Mouse (Mus musculus): ENCODE measurements around the gene Olfr1368. TPM values are rescaled to one million over a fixed set of nuclear protein-coding genes. Genes with fewer than 3 reads are reported as not detected.

Olfr1368 gene
- polyA plus RNA-seq (2012; fragmentation: generic; extraction: Trizol) = not detected
- long read RNA-seq, experiment 1 = 0 reads
- long read RNA-seq, experiment 2 = 0 reads

GRCm38 (mm10) chr13:21145767-21146166 is at the start of gene Olfr1368:
Gene Olfr1368 (minus strand): TSS chr13:21145867.
- Histone ChIP-seq H3K27me3 (ENCODE audit: control insufficient read depth, insufficient read depth, insufficient read length) (no peaks in the 10 kb centered on the region), H3K79me2 (ENCODE audit: control insufficient read depth, insufficient read depth) (no peaks in the 10 kb centered on the region), H3K36me3 (ENCODE audit: control insufficient read depth, insufficient read depth) (no peaks in the 10 kb centered on the region), H3K4me3 (ENCODE audit: insufficient read depth, poor library complexity, severe bottlenecking) (no peak within 1 kb of the TSS), H3K79me3 (ENCODE audit: low read depth) (no peaks in the 10 kb centered on the region), H3ac (ENCODE audit: control insufficient read depth, insufficient read length, low read depth) (no peak within 1 kb of the TSS)
- TF ChIP-seq CTCF (IDR thresholded peaks at IDR 0.05; ENCODE audit: control insufficient read depth, insufficient read depth, insufficient read length) = no peak
- no peak for TF ChIP-seq MAX (IDR thresholded peaks at IDR 0.05)
- no peak for TF ChIP-seq CEBPB (IDR thresholded peaks at IDR 0.05; ENCODE audit: low read depth)
- no peak for TF ChIP-seq FOSL1 (IDR thresholded peaks at IDR 0.05; ENCODE audit: insufficient read depth, low read length, poor library complexity, severe bottlenecking)
- no peak for TF ChIP-seq MYOD1 (IDR thresholded peaks at IDR 0.05; ENCODE audit: control insufficient read depth, insufficient read length, low read depth)
- no peak for TF ChIP-seq USF1 (IDR thresholded peaks at IDR 0.05; ENCODE audit: low read depth)

- peaks cover 87% of the 10 kb centered on the region for H3K36me3 ChIP-seq (ENCODE audit: control insufficient read depth, insufficient read depth)
- TF ChIP-seq MYOD1 (IDR thresholded peaks at IDR 0.05; ENCODE audit: control insufficient read depth, insufficient read length, low read depth) = no peak
- TF ChIP-seq USF1 (IDR thresholded peaks at IDR 0.05; ENCODE audit: low read depth) = no peak
- TF ChIP-seq FOSL1 (IDR thresholded peaks at IDR 0.05; ENCODE audit: insufficient read depth, low read length, poor library complexity, severe bottlenecking) = no peak
- no peak for TF ChIP-seq MAX (IDR thresholded peaks at IDR 0.05)
- no peak for TF ChIP-seq MYOG (IDR thresholded peaks at IDR 0.05; ENCODE audit: control insufficient read depth, extremely low read depth, insufficient read length)
- no peak for TF ChIP-seq CTCF (IDR thresholded peaks at IDR 0.05; ENCODE audit: control insufficient read depth, insufficient read depth, insufficient read length)
- TF ChIP-seq CEBPB (IDR thresholded peaks at IDR 0.05; ENCODE audit: low read depth) = no peak
- peaks cover 59% of the 10 kb centered on the region for H3K79me3 ChIP-seq (ENCODE audit: low read depth)
- H3ac ChIP-seq (ENCODE audit: control insufficient read depth, insufficient read length, low read depth) = no peak overlapping the region
- no peaks in the 10 kb centered on the region for H3K27me3 ChIP-seq (ENCODE audit: control insufficient read depth, insufficient read depth, insufficient read length)
- H3K79me2 ChIP-seq (ENCODE audit: control insufficient read depth, insufficient read depth) = peaks cover 69% of the 10 kb centered on the region
- no peak overlapping the region for H3K4me3 ChIP-seq (ENCODE audit: insufficient read depth, poor library complexity, severe bottlenecking)
These were observed 39.9 kb upstream of the Olfr1368 start for GRCm38 (mm10) chr13:21185521-21185920.

GRCm38 (mm10) chr13:21183661-21184060 is 38.0 kb upstream of the Olfr1368 start:
- H3ac ChIP-seq (ENCODE audit: control insufficient read depth, insufficient read length, low read depth) = no peak overlapping the region
- peaks cover 62% of the 10 kb centered on the region for H3K79me3 ChIP-seq (ENCODE audit: low read depth)
- H3K4me3 ChIP-seq (ENCODE audit: insufficient read depth, poor library complexity, severe bottlenecking) = no peak overlapping the region
- peaks cover 75% of the 10 kb centered on the region for H3K79me2 ChIP-seq (ENCODE audit: control insufficient read depth, insufficient read depth)
- H3K27me3 ChIP-seq (ENCODE audit: control insufficient read depth, insufficient read depth, insufficient read length) = no peaks in the 10 kb centered on the region
- peaks cover 68% of the 10 kb centered on the region for H3K36me3 ChIP-seq (ENCODE audit: control insufficient read depth, insufficient read depth)
- no peak for TF ChIP-seq FOSL1 (IDR thresholded peaks at IDR 0.05; ENCODE audit: insufficient read depth, low read length, poor library complexity, severe bottlenecking)
- TF ChIP-seq CTCF (IDR thresholded peaks at IDR 0.05; ENCODE audit: control insufficient read depth, insufficient read depth, insufficient read length) = no peak
- no peak for TF ChIP-seq MAX (IDR thresholded peaks at IDR 0.05)
- TF ChIP-seq MYOD1 (IDR thresholded peaks at IDR 0.05; ENCODE audit: control insufficient read depth, insufficient read length, low read depth) = no peak
- no peak for TF ChIP-seq MYOG (IDR thresholded peaks at IDR 0.05; ENCODE audit: control insufficient read depth, extremely low read depth, insufficient read length)
- no peak for TF ChIP-seq USF1 (IDR thresholded peaks at IDR 0.05; ENCODE audit: low read depth)
- no peak for TF ChIP-seq CEBPB (IDR thresholded peaks at IDR 0.05; ENCODE audit: low read depth)

- no peak for TF ChIP-seq USF1 (IDR thresholded peaks at IDR 0.05; ENCODE audit: low read depth)
- TF ChIP-seq FOSL1 (IDR thresholded peaks at IDR 0.05; ENCODE audit: insufficient read depth, low read length, poor library complexity, severe bottlenecking) = no peak
- TF ChIP-seq MAX (IDR thresholded peaks at IDR 0.05) = no peak
- TF ChIP-seq CTCF (IDR thresholded peaks at IDR 0.05; ENCODE audit: control insufficient read depth, insufficient read depth, insufficient read length) = no peak
- no peak for TF ChIP-seq MYOD1 (IDR thresholded peaks at IDR 0.05; ENCODE audit: control insufficient read depth, insufficient read length, low read depth)
- no peak for TF ChIP-seq CEBPB (IDR thresholded peaks at IDR 0.05; ENCODE audit: low read depth)
- TF ChIP-seq MYOG (IDR thresholded peaks at IDR 0.05; ENCODE audit: control insufficient read depth, extremely low read depth, insufficient read length) = no peak
- Histone ChIP-seq H3K79me3 (ENCODE audit: low read depth) (peaks cover 62% of the 10 kb centered on the region), H3K36me3 (ENCODE audit: control insufficient read depth, insufficient read depth) (peaks cover 62% of the 10 kb centered on the region), H3K79me2 (ENCODE audit: control insufficient read depth, insufficient read depth) (peaks cover 75% of the 10 kb centered on the region), H3ac (ENCODE audit: control insufficient read depth, insufficient read length, low read depth) (no peak overlapping the region), H3K4me3 (ENCODE audit: insufficient read depth, poor library complexity, severe bottlenecking) (no peak overlapping the region), H3K27me3 (ENCODE audit: control insufficient read depth, insufficient read depth, insufficient read length) (no peaks in the 10 kb centered on the region)
These were observed 37.4 kb upstream of the Olfr1368 start for GRCm38 (mm10) chr13:21183066-21183465.

GRCm38 (mm10) chr13:21181996-21182395 is 36.3 kb upstream of the Olfr1368 start:
- Histone ChIP-seq H3K27me3 (ENCODE audit: control insufficient read depth, insufficient read depth, insufficient read length) (no peaks in the 10 kb centered on the region), H3K79me2 (ENCODE audit: control insufficient read depth, insufficient read depth) (peaks cover 71% of the 10 kb centered on the region), H3ac (ENCODE audit: control insufficient read depth, insufficient read length, low read depth) (peak overlapping the region; percentile 14), H3K4me3 (ENCODE audit: insufficient read depth, poor library complexity, severe bottlenecking) (peak overlapping the region; percentile 82), H3K36me3 (ENCODE audit: control insufficient read depth, insufficient read depth) (peaks cover 51% of the 10 kb centered on the region), H3K79me3 (ENCODE audit: low read depth) (peaks cover 61% of the 10 kb centered on the region)
- no peak for TF ChIP-seq MYOD1 (IDR thresholded peaks at IDR 0.05; ENCODE audit: control insufficient read depth, insufficient read length, low read depth)
- no peak for TF ChIP-seq MAX (IDR thresholded peaks at IDR 0.05)
- no peak for TF ChIP-seq CEBPB (IDR thresholded peaks at IDR 0.05; ENCODE audit: low read depth)
- no peak for TF ChIP-seq MYOG (IDR thresholded peaks at IDR 0.05; ENCODE audit: control insufficient read depth, extremely low read depth, insufficient read length)
- TF ChIP-seq CTCF (IDR thresholded peaks at IDR 0.05; ENCODE audit: control insufficient read depth, insufficient read depth, insufficient read length) = no peak
- no peak for TF ChIP-seq USF1 (IDR thresholded peaks at IDR 0.05; ENCODE audit: low read depth)
- no peak for TF ChIP-seq FOSL1 (IDR thresholded peaks at IDR 0.05; ENCODE audit: insufficient read depth, low read length, poor library complexity, severe bottlenecking)

Measured in C2C12 (cell line).